Mouse (Mus musculus): Measurements from ENCODE around the gene Whamm.

DNA sequence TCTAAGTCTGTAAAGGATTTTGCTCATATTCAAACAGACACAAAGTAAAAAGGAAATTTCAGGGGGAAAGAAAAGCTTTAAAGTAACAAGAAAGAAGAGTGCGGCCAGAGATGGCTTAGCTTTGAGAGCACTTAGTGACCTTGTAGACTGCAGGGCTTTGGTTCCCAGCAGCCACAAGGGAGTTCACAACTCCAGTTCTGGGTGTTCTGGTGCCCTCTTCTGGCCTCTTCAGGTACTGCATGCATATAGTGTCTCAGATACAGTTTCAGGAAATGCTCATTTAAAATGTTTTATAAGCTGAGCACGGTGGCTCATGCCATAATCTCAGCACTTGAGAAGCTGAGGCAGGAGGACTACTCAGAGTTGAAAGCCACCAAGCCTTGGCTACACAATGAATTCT lies 55.4 kb downstream of the Whamm start:
- TF ChIP-seq CTCF (IDR thresholded peaks at IDR 0.05; ENCODE audit: low read depth, low read length) (peak; percentile 53; the same call in 1 of the 2 replicates), POLR2A (IDR thresholded peaks at IDR 0.05; ENCODE audit: borderline replicate concordance, low read depth, low read length) (no peak)

Data from bone marrow macrophage, adult 2 months (primary cell).